In genomic region chr15:59852271-59853000, GRCm38 (mm10) we compare ENCODE assay signal across 25 mouse cellular contexts.
DNase-seq lines count a peak whose midpoint lies in the region; ATAC-seq lines count a peak whose summit lies in the region.
"Had no signal": no experiment of that assay in that cellular context is flagged by ENCODE, and none has a peak within 500 bp of the region (broad histone marks: within the 10 kb centered on the region; RNA-seq: fewer than 3 reads in every experiment).

No protein-coding gene starts in this region.

- H3K4me1 ChIP-seq in kidney, embryonic 16.5 days (ENCODE audit: insufficient read depth, low read length) = peaks cover 4% of the 10 kb centered on the region; the same call in 1 of the 2 replicates
- no peaks in the 10 kb centered on the region for H3K4me1 ChIP-seq in midbrain, embryonic 16.5 days (ENCODE audit: control insufficient read depth, insufficient read depth, low read length)
- H3K4me1 ChIP-seq: hindbrain, embryonic 12.5 days had no signal

- no peak overlapping the region for H3K4me3 ChIP-seq in kidney, embryonic 16.5 days (ENCODE audit: low read length)
- no peak overlapping the region for H3K4me3 ChIP-seq in midbrain, embryonic 16.5 days (ENCODE audit: low read depth, low read length)
- H3K4me3 ChIP-seq: hindbrain, embryonic 12.5 days had no signal

- H3K27me3 ChIP-seq in kidney, embryonic 16.5 days (ENCODE audit: insufficient read depth, low read length) = no peaks in the 10 kb centered on the region
- no peaks in the 10 kb centered on the region for H3K27me3 ChIP-seq in midbrain, embryonic 16.5 days (ENCODE audit: control insufficient read depth, insufficient read depth, low read depth, low read length)
- H3K27me3 ChIP-seq: hindbrain, embryonic 12.5 days had no signal

- no peak overlapping the region for H3K9ac ChIP-seq in kidney, embryonic 16.5 days (replicated peaks; ENCODE audit: low read length)
- no peak overlapping the region for H3K9ac ChIP-seq in midbrain, embryonic 16.5 days (ENCODE audit: low read depth, low read length)
- H3K9ac ChIP-seq: forebrain, postnatal 0 days; hindbrain, embryonic 12.5 days had no signal

- no peak overlapping the region for H3K27ac ChIP-seq in kidney, embryonic 16.5 days (ENCODE audit: low read length)
- no peak overlapping the region for H3K27ac ChIP-seq in midbrain, embryonic 16.5 days (ENCODE audit: low read length)
- H3K27ac ChIP-seq: hindbrain, embryonic 12.5 days had no signal

- WGBS in kidney, embryonic 16.5 days = 47% methylated on average over 12 of the region's 12 CpGs
- 75% methylated on average over 12 of the region's 12 CpGs for WGBS in midbrain, embryonic 16.5 days

- H3K9me3 ChIP-seq in kidney, embryonic 16.5 days (ENCODE audit: low read length) = 0 out of 2 replicates have a peak, but pooled peaks cover 4% of the 10 kb centered on the region
- H3K9me3 ChIP-seq in midbrain, embryonic 16.5 days (replicated peaks; ENCODE audit: control insufficient read depth, low read length, poor library complexity, severe bottlenecking) = no peaks in the 10 kb centered on the region; the same call in 1 of the 2 replicates

- peak; percentile 19 to 42 for DNase-seq in cerebellum, postnatal 14 days
- no peak for DNase-seq in kidney, adult 11 months
- DNase-seq in Muller cell, postnatal 12 days (ENCODE audit: inconsistent ontology term) = peak; percentile 56
- DNase-seq in fat pad, adult 2 months (ENCODE audit: extremely low read depth, low read depth, low spot score) = peak; percentile 98
- DNase-seq in embryo, embryonic 10.5 days (ENCODE audit: low spot score) = no peak
- DNase-seq: adrenal gland, postnatal 10 days; adrenal gland, postnatal 36 days; B cell, adult 2 months; cerebellum, adult 11-12 months; cerebellum, adult 8-10 months; cerebellum, postnatal 36 days; forebrain, postnatal 0 days; gastrocnemius, postnatal 10 days; gastrocnemius, postnatal 36 days; heart, adult 11 months; kidney, adult 2 months had no signal

- H3K36me3 ChIP-seq in kidney, embryonic 16.5 days (ENCODE audit: insufficient read depth, low read length) = no peaks in the 10 kb centered on the region
- H3K36me3 ChIP-seq in midbrain, embryonic 16.5 days (ENCODE audit: control insufficient read depth, insufficient read depth, low read length) = no peaks in the 10 kb centered on the region
- H3K36me3 ChIP-seq: hindbrain, embryonic 12.5 days had no signal

- no peak for ATAC-seq in cerebellum, adult (ENCODE audit: insufficient number of reproducible peaks, low FRiP score, low TSS enrichment)
- ATAC-seq in kidney, embryonic 16.5 days (ENCODE audit: low FRiP score, low TSS enrichment) = 0 out of 2 replicates have a peak, but pooled peaks have one; percentile 39
- no peak for ATAC-seq in midbrain, embryonic 16.5 days
- ATAC-seq: forebrain, embryonic 14.5 days; forebrain, postnatal 0 days; hindbrain, embryonic 16.5 days; inflammation-experienced regulatory T-cells, adult 6 months; intestine, embryonic 16.5 days had no signal

- no peak overlapping the region for H3K4me2 ChIP-seq in kidney, embryonic 16.5 days (replicated peaks; ENCODE audit: low read depth, low read length)
- H3K4me2 ChIP-seq in midbrain, embryonic 16.5 days (ENCODE audit: low read length) = no peak overlapping the region
- H3K4me2 ChIP-seq: heart, embryonic 11.5 days; hindbrain, embryonic 12.5 days had no signal

Comparison
In these comparisons a context has a peak if more than half of its experiments do, and no peak if none do; other contexts are left out.
1. DNase-seq: peak in cerebellum, postnatal 14 days (2 of 2), Muller cell, postnatal 12 days (single experiment) and fat pad, adult 2 months (single experiment); none in kidney, adult 11 months (single experiment) and embryo, embryonic 10.5 days (single experiment).